Mouse (Mus musculus) E14TG2a.4 (cell line): ENCODE measurements around the gene Gng2.

Experiments
- CTCF ChIP-seq: conservative IDR thresholded peaks from 2 replicates; pipeline ENCODE4 v1.5.1; 2014; ENCODE audit warnings: low read length
- NANOG ChIP-seq: IDR thresholded peaks from 2 replicates; pipeline ENCODE4 v1.6.1; 2014; ENCODE audit warnings: borderline replicate concordance, low read length, mixed read lengths

- TF ChIP-seq CTCF (no peak), NANOG (no peak)
Measured at GRCm38 (mm10) chr14:19825481-19825880, 151.9 kb downstream of the Gng2 start.
